Mouse (Mus musculus): ENCODE measurements around the gene Tmod1.
A peak's percentile ranks its signal among the peaks of the same experiment; 100 is the strongest.

The Tmod1 gene

DNA sequence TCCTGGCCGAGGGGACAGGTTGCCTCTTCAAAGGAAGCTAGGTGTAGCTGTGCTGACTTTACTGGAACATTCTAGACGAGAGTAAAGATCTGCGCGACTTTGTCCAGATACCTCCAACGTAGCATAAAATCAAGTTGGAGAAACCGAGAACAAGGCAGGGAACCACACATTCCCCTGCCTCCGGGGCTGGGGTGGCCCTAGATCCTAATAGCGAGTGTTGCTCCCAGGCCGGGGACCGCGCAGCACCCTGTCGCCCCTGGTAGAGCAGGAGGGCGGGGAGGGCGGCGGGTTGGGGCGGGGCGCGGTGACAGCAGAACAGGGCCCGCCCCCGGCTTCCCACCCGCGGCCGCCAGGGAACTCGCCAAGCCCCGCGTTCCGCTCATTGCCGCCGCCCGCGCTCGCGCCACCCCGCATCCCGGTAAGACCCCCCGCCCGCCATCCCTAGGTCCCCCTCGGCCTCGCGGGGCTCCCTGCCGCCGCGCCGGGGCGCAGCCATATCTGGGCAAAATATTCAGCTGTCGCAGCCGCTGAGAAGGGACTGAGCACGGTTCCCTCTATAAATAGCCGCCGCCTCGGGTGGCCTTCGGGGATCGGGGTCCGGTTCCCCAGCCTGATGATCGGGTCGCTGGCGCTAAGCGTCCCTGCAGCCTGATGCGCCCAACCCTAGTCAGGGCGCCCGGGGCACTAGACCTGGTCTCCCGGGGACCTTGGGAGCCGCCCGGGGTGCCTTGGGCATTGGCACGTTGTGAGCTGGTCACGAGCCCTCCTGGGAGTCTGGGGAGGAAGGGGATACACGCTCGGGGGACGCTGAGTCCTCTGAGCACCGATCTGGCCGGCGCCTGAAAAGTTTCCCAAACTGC lies at the start of gene Tmod1:
Gene Tmod1, plus strand, starts transcription at position 44 of the 860 bp plus-strand sequence.
- DNase-seq (ENCODE audit: low spot score in 2 of 2) = peak in 1 of 2 experiments; percentile 49

DNA sequence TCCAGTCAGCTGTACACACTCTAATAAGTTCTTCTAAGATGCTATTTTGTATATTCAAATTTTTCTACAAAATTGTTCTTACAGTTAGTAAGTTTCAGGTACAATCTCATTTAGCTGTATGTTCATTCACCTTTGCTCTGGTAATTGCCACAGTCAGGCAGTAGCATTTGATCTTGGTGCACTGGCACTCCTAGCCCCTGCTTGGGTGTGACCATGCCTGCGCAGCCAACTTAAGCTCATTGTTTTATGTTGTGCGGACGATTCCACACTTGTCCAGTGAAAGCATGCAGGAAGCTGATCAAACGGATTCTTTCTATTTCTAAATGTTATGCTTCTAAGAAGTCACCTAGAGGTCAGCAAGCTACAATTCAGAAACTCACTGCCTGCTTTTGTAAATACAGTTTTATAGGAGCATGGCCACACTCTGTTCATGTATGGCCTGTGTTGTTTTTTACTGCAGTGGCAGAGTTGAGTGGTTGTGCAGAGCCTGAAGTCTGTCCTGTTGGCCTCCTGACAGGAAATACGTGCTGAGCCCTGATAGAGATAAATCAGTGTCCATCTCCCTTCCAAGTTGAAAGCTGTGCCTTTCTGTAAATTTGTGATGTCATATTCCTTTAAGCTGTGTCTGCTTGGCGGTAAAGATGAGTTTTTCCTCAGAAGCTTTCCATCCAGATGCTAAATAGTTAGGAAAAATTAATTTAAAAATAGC lies 48.2 kb upstream of the Tmod1 start:
- DNase-seq (ENCODE audit: low spot score in 2 of 2) = no peak

DNA sequence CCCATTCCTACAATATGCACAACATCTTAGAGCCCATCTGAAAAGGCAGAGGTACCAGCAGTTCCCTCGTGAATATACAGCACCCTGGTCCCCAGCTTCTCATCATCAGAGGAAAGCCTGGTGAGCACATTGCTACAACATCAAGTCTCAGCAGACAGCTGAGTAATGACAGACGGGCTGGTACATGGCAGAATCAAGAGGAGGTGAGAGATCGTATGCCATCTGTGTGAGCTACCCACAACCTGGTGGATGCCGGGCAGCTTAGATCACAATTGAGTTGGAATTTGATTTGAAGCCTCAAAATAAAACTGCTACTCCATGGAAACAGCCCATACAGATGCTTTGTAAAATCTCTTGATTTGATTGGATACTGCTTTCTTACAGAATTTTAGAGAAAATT lies 40.2 kb upstream of the Tmod1 start:
- no peak for DNase-seq (ENCODE audit: low spot score in 2 of 2)

DNA sequence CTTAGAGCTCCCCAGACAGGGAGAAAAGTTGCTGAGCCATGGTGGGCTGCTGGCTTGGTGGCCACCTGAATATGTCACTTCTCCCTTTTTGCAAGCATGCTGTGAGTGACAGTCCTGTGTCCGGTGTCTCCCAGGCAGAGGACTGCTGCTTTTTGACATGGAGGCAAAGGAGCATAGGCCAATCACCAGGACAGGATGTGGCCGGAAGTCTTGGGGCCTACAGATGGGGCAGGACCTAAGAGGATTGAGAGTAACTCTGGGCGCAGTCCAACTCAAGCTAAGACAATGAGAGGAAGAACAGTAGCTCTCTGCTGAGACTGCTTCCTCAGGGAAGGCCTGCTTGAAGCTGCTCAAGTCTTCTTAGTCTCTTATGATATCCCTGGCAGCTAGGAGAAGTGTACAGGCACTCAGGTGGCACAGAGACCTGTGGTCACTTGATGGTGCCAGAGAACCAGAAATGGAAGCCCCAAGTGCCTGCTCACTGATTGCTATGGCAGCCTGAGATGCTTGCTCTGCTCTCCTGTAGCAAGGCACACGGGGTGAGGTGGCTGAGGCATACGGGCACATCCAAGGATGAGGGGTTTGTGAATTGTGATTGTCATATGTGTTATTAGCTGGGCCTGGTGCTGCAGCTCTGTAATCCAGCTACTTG lies 30.5 kb upstream of the Tmod1 start:
- no peak for DNase-seq (ENCODE audit: low spot score in 2 of 2)

DNA sequence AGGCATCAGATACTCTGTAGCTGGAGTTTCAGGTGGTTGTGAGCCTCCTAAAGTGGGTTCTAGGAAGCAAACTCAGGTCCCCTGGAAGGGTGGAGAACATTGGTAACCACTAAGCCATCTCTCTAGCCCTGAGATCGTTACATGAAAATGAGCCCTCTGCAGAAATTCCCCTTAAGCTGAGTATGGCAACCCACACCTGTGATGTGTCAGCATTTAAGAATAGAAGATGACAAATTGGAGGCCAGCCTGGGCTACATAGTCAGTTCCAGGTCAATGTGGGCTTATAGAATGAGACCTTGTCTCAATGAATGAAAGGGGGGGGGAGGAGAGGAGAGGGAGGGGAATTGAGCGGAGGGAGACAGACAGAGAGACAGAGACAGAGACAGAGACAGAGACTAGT lies 27.0 kb upstream of the Tmod1 start:
- DNase-seq (ENCODE audit: low spot score in 2 of 2) = no peak

DNA sequence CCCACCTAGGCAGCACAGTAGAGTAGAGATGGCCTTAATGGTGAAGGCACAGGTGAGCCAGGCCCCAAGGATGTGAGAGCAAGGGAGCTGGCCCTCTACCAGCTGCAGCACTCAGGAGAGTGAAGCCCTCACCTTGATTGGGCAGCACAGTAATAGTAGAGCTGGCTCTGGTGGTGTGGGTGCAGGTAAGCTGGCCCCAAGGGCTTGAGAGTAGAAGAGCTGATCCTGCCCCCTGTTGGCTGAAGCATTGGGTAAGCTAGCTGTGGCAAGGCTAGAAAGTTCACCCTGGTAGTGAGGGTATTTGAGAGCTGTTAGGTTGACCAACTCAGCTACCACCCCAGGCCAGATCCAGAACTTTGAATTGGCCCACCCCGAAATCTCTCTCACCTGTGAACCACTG lies 23.1 kb upstream of the Tmod1 start:
- DNase-seq (ENCODE audit: low spot score in 2 of 2) = no peak

DNA sequence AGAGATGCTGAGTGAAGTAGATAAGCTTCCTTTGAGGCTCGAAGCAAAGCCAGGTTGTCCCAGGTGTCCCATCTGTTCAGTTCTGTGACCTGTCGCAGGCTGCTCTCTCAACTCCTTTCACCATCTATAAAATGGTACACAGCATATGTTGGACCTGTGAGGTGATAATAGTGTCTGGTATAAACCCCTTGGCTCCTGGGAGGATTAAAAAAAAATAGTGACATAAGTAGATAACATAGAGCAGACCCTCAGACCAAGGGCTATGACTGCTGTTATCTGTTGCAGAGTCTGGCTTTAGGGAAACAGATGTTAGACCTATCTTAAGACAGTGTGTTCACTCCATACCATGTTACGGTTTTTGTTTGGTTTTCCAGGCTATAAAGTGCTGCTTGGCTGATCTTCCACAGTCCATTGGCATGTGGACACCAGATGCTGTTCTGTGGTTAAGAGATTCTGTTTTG lies 15.7 kb upstream of the Tmod1 start:
- DNase-seq (ENCODE audit: low spot score in 2 of 2) = no peak

DNA sequence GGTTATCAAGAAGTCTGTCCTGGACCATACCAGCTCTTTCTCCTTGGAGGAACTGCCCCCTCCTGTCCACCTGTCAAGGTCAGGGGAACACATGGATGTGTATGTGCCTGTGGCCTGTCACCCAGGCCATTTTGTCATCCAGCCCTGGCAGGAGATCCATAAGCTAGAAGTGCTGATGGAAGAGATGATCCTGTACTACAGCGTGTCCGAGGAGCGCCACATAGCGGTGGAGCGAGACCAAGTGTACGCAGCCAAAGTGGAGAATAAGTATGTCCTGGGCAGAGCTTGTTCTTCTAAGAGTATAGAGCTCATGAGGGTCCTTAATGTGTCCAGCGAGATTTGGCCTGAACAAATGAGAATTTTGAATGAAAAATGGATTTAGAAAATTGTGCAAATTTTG lies 12.8 kb upstream of the Tmod1 start:
- DNase-seq (ENCODE audit: low spot score in 2 of 2) = peak in 1 of 2 experiments; percentile 28

DNA sequence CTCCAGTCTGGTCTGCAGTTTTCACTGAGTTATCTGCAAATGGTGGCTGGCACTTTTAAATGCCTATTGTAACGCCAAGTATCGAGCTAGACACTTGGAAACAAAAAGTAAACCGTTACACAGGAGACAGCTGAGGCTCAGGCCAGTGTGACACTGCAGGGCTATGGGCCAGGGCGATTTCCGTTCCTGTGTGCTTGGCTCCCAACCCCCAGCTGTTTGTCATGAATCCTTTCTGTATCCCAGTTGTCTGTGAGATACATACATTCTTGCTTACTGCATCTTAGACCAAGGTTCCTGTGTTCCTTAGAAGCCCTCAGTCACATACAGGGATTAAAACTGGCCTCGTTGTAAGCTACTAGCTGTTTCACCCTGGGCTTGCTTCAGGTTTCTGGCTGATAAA lies 10.5 kb upstream of the Tmod1 start:
- no peak for DNase-seq (ENCODE audit: low spot score in 2 of 2)

DNA sequence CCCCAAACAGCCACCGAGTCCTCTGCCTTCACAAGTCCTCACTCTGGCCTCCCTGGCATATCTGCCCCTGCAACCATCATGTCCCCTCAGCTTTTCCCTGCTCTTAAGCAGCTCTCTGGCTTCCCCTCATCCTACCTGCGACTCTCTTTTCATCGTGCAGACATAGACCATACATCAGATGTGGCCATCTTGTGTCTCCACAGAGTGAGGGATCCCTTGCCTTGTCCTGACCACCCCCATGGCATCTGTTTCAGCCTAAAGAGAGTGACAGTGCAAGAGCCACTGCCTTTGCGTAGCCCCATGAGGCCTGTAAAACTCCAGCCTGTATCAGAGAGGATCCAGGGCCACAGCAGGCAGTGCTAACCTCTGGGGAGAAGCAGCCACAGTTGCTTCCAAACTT lies 10.0 kb upstream of the Tmod1 start:
- DNase-seq (ENCODE audit: low spot score in 2 of 2) = no peak

DNA sequence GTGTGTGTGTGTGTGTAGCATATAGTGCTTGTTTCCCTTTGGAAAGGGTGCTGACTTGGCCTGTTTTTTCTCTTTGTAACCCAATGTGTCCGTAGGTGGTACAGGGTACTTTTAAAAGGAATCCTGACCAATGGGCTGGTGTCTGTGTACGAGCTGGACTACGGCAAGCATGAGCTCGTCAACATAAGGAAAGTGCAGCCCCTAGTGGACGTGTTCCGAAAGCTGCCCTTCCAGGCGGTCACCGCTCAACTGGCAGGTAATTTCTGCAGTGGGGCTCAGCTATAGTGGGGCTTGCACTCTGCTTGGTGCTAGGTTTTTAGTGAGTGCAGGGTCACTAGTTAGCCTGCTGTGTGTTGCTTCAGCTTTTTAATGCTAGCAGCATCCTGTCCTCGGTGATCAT lies 9.2 kb upstream of the Tmod1 start:
- DNase-seq (ENCODE audit: low spot score in 2 of 2) = no peak

DNA sequence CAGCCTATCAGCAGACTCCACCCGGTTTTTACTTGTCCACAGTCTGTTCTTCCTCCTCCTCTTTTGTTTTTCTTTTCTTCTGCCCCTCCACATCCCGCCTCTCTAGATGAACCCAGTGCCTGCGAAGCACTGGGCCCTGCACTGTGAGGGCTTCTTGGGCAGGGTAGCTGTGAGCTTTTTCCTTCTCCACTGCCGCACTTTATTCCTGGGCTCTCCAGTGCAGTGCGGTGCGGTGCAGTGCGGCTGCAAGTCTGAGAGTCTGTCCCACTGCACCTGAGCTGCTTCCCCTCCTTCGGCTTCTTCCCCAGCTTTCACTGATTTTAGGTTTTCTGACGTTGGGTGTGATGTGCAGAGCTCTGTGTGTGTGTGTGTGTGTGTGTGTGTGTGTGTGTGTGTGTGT lies 6.3 kb upstream of the Tmod1 start:
- DNase-seq (ENCODE audit: low spot score in 2 of 2) = no peak

DNA sequence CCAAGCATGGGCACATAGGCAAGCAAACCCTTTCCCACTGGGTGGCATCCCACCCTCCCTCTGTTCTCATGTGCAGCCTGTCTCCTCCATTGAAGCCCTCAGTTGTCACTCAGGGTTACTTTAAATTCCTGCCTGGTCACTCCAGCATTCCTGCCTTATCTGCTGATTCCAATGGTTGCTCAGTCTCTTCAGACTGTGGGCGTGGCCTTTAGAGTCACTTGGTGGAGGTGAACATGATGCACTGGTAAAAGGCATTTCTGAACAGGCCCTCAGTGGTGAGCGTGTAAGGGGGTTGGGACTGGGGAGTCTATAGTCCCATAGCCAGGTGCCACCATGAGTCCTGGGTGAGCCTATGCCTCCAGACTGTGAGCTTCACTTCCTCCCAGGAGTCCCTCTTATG lies 5.5 kb upstream of the Tmod1 start:
- no peak for DNase-seq (ENCODE audit: low spot score in 2 of 2)

DNA sequence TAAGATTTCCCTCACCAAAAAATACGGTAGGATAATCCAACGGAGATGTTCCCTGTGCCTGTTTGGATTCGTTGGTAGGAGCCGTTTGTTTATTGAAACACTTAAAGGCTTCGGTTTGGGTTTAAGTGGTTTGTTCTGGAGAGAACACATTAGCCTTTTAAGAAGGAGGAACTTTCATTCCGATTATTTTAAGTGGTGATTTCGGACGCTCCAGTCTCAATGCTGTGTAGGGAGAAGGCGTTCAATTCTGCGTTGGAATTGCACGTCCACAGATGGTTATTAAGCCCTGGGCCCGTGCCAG lies 194 bp upstream of the Tmod1 start:
- DNase-seq (ENCODE audit: low spot score in 2 of 2) = no peak

DNA sequence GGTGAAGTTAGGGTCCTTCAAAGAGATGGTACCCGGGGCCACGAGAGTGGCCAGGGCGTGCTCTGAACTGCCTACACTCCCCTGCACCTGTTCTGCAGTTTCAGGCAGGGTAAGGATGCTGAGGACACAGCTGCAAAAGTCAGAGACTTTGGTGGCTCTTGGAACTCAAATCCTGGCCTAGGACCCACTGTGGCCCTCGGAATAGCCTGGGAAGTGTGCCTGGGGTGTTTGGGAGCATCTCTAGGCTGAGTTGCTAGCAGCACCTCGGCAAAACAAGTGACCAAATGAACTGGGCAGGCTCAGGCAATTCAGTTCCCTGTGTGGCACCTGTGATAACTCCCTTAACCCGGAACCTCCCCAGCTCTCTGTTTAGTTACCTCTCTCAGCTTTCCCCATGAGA lies 1.2 kb downstream of the Tmod1 start:
- no peak for DNase-seq (ENCODE audit: low spot score in 2 of 2)

DNA sequence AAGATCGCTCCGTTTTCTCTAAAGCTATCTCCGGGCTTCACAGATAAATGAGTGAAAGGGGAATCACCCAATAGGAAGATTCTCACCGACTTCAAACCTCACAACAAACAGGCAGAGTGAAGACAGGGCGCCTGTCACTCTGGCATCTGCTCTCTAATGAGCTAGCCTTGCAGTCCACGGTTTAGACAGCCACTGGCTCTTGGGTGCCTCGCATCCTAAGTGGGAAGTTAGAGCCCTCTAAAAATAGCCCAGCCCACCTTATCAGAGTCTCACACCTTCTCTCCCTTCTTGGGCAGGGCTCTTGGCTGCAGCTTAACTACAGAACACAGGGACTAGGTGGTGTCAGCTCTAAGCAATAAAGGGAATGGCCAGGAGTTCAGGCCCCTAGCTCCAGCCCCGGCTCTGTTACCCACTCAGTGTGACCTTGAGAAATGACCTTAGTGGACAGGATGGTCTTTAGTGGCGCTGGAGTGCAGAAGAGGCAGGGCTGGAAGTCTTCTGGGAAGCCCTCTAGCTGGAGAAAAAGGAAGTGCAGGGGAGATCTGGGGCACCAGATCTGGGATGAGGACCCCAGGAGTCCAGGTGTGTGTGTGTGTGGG lies 2.0 kb downstream of the Tmod1 start:
- no peak for DNase-seq (ENCODE audit: low spot score in 2 of 2)

DNA sequence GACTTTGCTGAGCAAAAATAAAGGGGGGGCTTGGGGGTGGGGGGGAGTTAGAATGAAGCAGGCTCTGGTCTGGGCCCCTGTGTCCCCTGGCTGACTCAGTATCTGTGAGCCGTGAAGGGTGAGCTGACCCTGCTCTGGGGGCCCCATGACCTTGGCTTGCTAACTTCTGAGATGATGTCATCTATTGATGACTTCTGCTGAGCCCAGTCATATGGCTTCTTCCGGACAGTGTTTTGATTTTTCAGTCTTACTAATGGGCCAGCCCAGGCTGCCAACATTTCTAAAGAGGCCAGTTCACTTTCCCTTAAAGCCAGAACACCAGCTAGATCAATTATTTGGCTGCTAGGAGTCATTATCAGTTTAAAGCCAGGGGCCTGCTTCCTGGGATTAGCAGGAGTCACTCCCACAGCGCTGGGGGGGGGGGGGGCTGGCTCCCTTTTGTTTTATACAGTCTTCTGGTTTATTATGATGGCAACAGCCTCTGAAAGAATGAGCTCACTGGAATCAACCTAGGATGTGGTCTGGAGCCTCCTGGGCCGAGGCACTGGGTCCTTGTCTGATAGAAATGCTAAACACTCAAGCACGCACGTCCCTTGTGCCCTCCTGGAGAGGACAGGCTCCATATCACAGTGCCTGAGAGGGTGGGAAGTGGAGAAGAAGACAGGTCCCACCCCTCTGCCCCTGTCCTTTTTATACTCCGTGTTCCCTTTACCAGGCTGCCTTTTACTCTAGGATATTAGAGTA lies 3.2 kb downstream of the Tmod1 start:
- DNase-seq (ENCODE audit: low spot score in 2 of 2) = no peak

DNA sequence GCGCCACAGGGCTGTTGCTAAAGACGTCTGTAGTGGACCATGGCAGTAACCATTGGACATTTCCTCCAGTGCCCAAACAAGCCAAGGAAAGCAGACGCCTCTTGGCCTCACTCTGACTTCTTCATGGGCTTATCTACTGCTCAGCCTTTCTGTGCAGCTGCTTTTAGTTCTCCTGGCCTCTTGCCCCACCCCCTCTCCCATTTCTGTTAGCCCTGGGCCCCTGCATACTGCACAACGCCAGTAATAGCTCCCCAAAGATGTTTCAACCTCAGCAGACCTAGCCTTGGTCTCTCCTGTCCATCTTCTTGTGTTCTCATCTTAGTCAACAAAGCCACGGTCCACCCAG lies 3.7 kb downstream of the Tmod1 start:
- no peak for DNase-seq (ENCODE audit: low spot score in 2 of 2)

DNA sequence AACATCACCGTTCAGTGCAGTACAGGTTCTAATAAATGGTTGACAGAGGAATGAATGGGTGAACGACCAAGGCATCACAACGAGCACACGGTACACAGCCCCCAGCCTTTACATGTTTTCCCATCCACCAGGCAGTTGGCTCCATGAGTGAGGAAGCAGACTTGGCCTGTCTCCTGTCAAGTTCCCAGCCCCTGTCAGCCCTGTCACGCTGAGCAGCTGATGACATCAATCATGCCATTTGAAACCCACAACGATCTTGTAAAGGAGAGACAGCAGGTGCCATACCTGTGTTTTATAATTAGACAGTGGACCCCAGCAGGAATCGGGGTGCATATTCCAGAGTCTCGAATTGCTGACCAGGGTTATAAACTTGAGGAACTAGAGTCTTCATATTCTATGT lies 4.6 kb downstream of the Tmod1 start:
- no peak for DNase-seq (ENCODE audit: low spot score in 2 of 2)

DNA sequence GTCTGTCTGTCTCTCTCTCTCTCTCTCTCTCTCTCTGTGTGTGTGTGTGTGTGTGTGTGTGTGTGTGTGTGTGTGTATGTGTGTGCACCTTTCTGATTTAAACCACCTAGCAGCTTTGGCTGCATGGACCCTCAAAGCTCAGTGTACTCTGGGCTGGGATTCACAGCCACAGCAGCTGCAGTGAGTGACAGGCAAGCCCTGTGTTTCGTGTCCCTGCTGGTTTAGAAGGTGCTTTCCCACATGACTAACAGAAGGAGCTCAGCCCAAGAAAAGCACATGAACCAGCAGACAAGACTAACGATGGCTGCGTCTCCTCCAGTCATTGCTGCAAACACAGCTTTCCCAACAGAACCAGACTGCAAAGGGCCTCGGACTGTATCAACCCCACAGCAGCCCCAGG lies 9.2 kb downstream of the Tmod1 start:
- DNase-seq (ENCODE audit: low spot score in 2 of 2) = no peak

DNA sequence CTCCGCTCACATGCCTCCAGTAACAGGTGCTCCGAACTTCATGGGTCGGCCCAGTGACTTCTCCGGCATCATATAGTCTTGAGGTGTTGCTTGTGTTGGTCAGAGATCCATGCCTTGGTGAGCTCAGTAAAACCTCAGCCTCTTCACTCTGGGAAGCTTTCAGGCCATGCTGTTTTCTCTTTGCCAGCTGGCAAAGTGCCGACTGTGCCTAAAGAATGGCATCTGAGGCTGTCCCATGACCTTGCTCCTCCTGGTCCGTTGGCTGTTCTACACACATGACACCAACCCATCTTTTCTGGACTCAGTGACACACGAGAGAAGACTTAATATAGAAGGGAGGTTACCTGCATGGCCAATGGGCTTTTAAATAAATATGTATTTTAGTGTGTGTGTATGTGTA lies 9.7 kb downstream of the Tmod1 start:
- no peak for DNase-seq (ENCODE audit: low spot score in 2 of 2)
